Mouse (Mus musculus): ENCODE results near the gene Ltbp3. TPM values are rescaled to one million over a fixed set of nuclear protein-coding genes. Genes with fewer than 3 reads are reported as not detected.

Ltbp3 gene
- polyA plus RNA-seq, 1 experiment from 2014 or later = 4.8 TPM

- no peak overlapping the region for H3K4me2 ChIP-seq
- ATAC-seq (ENCODE audit: low FRiP score) = no peak
- 70% methylated on average over 7 of the region's 7 CpGs for WGBS
- no peak overlapping the region for H3K9ac ChIP-seq (ENCODE audit: low read length)
- no peaks in the 10 kb centered on the region for H3K9me3 ChIP-seq (ENCODE audit: control insufficient read depth, low read length)
- no peak for DNase-seq (ENCODE audit: low spot score, missing footprints)
- H3K36me3 ChIP-seq (ENCODE audit: control insufficient read depth, insufficient read depth, low read length) = no peaks in the 10 kb centered on the region
- H3K27me3 ChIP-seq (ENCODE audit: control insufficient read depth, insufficient read depth, low read length) = no peaks in the 10 kb centered on the region
- H3K4me3 ChIP-seq (ENCODE audit: low read depth, low read length) = no peak overlapping the region
- no peak overlapping the region for H3K27ac ChIP-seq (ENCODE audit: low read depth, low read length)
- no peaks in the 10 kb centered on the region for H3K4me1 ChIP-seq (ENCODE audit: control insufficient read depth, insufficient read depth, low read length)
Measured at GRCm38 (mm10) chr19:5780203-5780602, 39.5 kb downstream of the Ltbp3 start.

GRCm38 (mm10) chr19:5781532-5781931, 40.8 kb downstream of the Ltbp3 start:
- ATAC-seq (ENCODE audit: low FRiP score) = no peak
- H3K36me3 ChIP-seq (ENCODE audit: control insufficient read depth, insufficient read depth, low read length) = no peaks in the 10 kb centered on the region

GRCm38 (mm10) chr19:5782121-5782520, 41.4 kb downstream of the Ltbp3 start:
- Histone ChIP-seq H3K4me3 (ENCODE audit: low read depth, low read length) (no peak overlapping the region), H3K9ac (ENCODE audit: low read length) (no peak overlapping the region), H3K27me3 (ENCODE audit: control insufficient read depth, insufficient read depth, low read length) (no peaks in the 10 kb centered on the region), H3K9me3 (ENCODE audit: control insufficient read depth, low read length) (no peaks in the 10 kb centered on the region), H3K36me3 (ENCODE audit: control insufficient read depth, insufficient read depth, low read length) (no peaks in the 10 kb centered on the region), H3K27ac (ENCODE audit: low read depth, low read length) (no peak overlapping the region), H3K4me2 (no peak overlapping the region), H3K4me1 (ENCODE audit: control insufficient read depth, insufficient read depth, low read length) (no peaks in the 10 kb centered on the region)
- no peak for DNase-seq (ENCODE audit: low spot score, missing footprints)
- no peak for ATAC-seq (ENCODE audit: low FRiP score)
- WGBS = 90% methylated on average over 1 of the region's 1 CpGs

More at GRCm38 (mm10) chr19:5781532-5781931, 40.8 kb downstream of the Ltbp3 start:
- Histone ChIP-seq H3K27ac (ENCODE audit: low read depth, low read length) (no peak overlapping the region), H3K4me1 (ENCODE audit: control insufficient read depth, insufficient read depth, low read length) (no peaks in the 10 kb centered on the region), H3K9ac (ENCODE audit: low read length) (no peak overlapping the region), H3K4me2 (no peak overlapping the region), H3K9me3 (ENCODE audit: control insufficient read depth, low read length) (no peaks in the 10 kb centered on the region), H3K27me3 (ENCODE audit: control insufficient read depth, insufficient read depth, low read length) (no peaks in the 10 kb centered on the region), H3K4me3 (ENCODE audit: low read depth, low read length) (no peak overlapping the region)
- no peak for DNase-seq (ENCODE audit: low spot score, missing footprints)
- 90% methylated on average over 6 of the region's 6 CpGs for WGBS

- no peaks in the 10 kb centered on the region for H3K4me1 ChIP-seq (ENCODE audit: control insufficient read depth, insufficient read depth, low read length)
- H3K9me3 ChIP-seq (ENCODE audit: control insufficient read depth, low read length) = no peaks in the 10 kb centered on the region
- H3K27me3 ChIP-seq (ENCODE audit: control insufficient read depth, insufficient read depth, low read length) = no peaks in the 10 kb centered on the region
- H3K36me3 ChIP-seq (ENCODE audit: control insufficient read depth, insufficient read depth, low read length) = no peaks in the 10 kb centered on the region
- WGBS = 67% methylated on average over 10 of the region's 10 CpGs
- no peak overlapping the region for H3K4me3 ChIP-seq (ENCODE audit: low read depth, low read length)
- no peak overlapping the region for H3K4me2 ChIP-seq
- no peak overlapping the region for H3K27ac ChIP-seq (ENCODE audit: low read depth, low read length)
- no peak overlapping the region for H3K9ac ChIP-seq (ENCODE audit: low read length)
- DNase-seq (ENCODE audit: low spot score, missing footprints) (no peak), ATAC-seq (ENCODE audit: low FRiP score) (no peak)
Measured at GRCm38 (mm10) chr19:5784958-5785577, 44.4 kb downstream of the Ltbp3 start.

GRCm38 (mm10) chr19:5786441-5787114, 45.9 kb downstream of the Ltbp3 start:
- H3K4me1 ChIP-seq (ENCODE audit: control insufficient read depth, insufficient read depth, low read length) = no peaks in the 10 kb centered on the region
- H3K27ac ChIP-seq (ENCODE audit: low read depth, low read length) = no peak overlapping the region
- ATAC-seq (ENCODE audit: low FRiP score) = peak; percentile 77; the same call in 1 of the 2 replicates
- H3K4me2 ChIP-seq = no peak overlapping the region
- peak; percentile 99 for DNase-seq (ENCODE audit: low spot score, missing footprints)
- no peak overlapping the region for H3K9ac ChIP-seq (ENCODE audit: low read length)
- no peaks in the 10 kb centered on the region for H3K27me3 ChIP-seq (ENCODE audit: control insufficient read depth, insufficient read depth, low read length)
- no peaks in the 10 kb centered on the region for H3K9me3 ChIP-seq (ENCODE audit: control insufficient read depth, low read length)
- WGBS = 11% methylated on average over 12 of the region's 12 CpGs
- no peaks in the 10 kb centered on the region for H3K36me3 ChIP-seq (ENCODE audit: control insufficient read depth, insufficient read depth, low read length)
- no peak overlapping the region for H3K4me3 ChIP-seq (ENCODE audit: low read depth, low read length)

- ATAC-seq (ENCODE audit: low FRiP score) (peak; percentile 7; the same call in 1 of the 2 replicates), DNase-seq (ENCODE audit: low spot score, missing footprints) (peak; percentile 98)
- 18% methylated on average over 8 of the region's 8 CpGs for WGBS
- H3K27ac ChIP-seq (ENCODE audit: low read depth, low read length) = no peak overlapping the region
- H3K4me3 ChIP-seq (ENCODE audit: low read depth, low read length) = no peak overlapping the region
- H3K36me3 ChIP-seq (ENCODE audit: control insufficient read depth, insufficient read depth, low read length) = no peaks in the 10 kb centered on the region
- no peaks in the 10 kb centered on the region for H3K27me3 ChIP-seq (ENCODE audit: control insufficient read depth, insufficient read depth, low read length)
- no peaks in the 10 kb centered on the region for H3K4me1 ChIP-seq (ENCODE audit: control insufficient read depth, insufficient read depth, low read length)
- H3K9ac ChIP-seq (ENCODE audit: low read length) = no peak overlapping the region
- no peaks in the 10 kb centered on the region for H3K9me3 ChIP-seq (ENCODE audit: control insufficient read depth, low read length)
- no peak overlapping the region for H3K4me2 ChIP-seq
Measured at GRCm38 (mm10) chr19:5787128-5787635, 46.5 kb downstream of the Ltbp3 start.

GRCm38 (mm10) chr19:5787920-5788319, 47.2 kb downstream of the Ltbp3 start:
- Histone ChIP-seq H3K4me3 (ENCODE audit: low read depth, low read length) (no peak overlapping the region), H3K27ac (ENCODE audit: low read depth, low read length) (no peak overlapping the region), H3K9me3 (ENCODE audit: control insufficient read depth, low read length) (no peaks in the 10 kb centered on the region), H3K27me3 (ENCODE audit: control insufficient read depth, insufficient read depth, low read length) (no peaks in the 10 kb centered on the region), H3K36me3 (ENCODE audit: control insufficient read depth, insufficient read depth, low read length) (no peaks in the 10 kb centered on the region), H3K4me2 (no peak overlapping the region), H3K9ac (ENCODE audit: low read length) (no peak overlapping the region), H3K4me1 (ENCODE audit: control insufficient read depth, insufficient read depth, low read length) (no peaks in the 10 kb centered on the region)
- no peak for ATAC-seq (ENCODE audit: low FRiP score)
- no peak for DNase-seq (ENCODE audit: low spot score, missing footprints)
- WGBS = 86% methylated on average over 7 of the region's 7 CpGs

- DNase-seq (ENCODE audit: low spot score, missing footprints) = no peak
- Histone ChIP-seq H3K9me3 (ENCODE audit: control insufficient read depth, low read length) (no peaks in the 10 kb centered on the region), H3K4me1 (ENCODE audit: control insufficient read depth, insufficient read depth, low read length) (no peaks in the 10 kb centered on the region), H3K4me2 (no peak overlapping the region), H3K4me3 (ENCODE audit: low read depth, low read length) (no peak overlapping the region), H3K9ac (ENCODE audit: low read length) (no peak overlapping the region), H3K27me3 (ENCODE audit: control insufficient read depth, insufficient read depth, low read length) (no peaks in the 10 kb centered on the region), H3K27ac (ENCODE audit: low read depth, low read length) (no peak overlapping the region), H3K36me3 (ENCODE audit: control insufficient read depth, insufficient read depth, low read length) (no peaks in the 10 kb centered on the region)
- 77% methylated on average over 7 of the region's 7 CpGs for WGBS
- no peak for ATAC-seq (ENCODE audit: low FRiP score)
Measured at GRCm38 (mm10) chr19:5788620-5789019, 47.9 kb downstream of the Ltbp3 start.

- no peak overlapping the region for H3K9ac ChIP-seq (ENCODE audit: low read length)
- no peaks in the 10 kb centered on the region for H3K27me3 ChIP-seq (ENCODE audit: control insufficient read depth, insufficient read depth, low read length)
- DNase-seq (ENCODE audit: low spot score, missing footprints) = no peak
- no peaks in the 10 kb centered on the region for H3K4me1 ChIP-seq (ENCODE audit: control insufficient read depth, insufficient read depth, low read length)
- no peaks in the 10 kb centered on the region for H3K9me3 ChIP-seq (ENCODE audit: control insufficient read depth, low read length)
- 64% methylated on average over 5 of the region's 5 CpGs for WGBS
- ATAC-seq (ENCODE audit: low FRiP score) = no peak
- no peak overlapping the region for H3K4me2 ChIP-seq
- H3K4me3 ChIP-seq (ENCODE audit: low read depth, low read length) = no peak overlapping the region
- no peaks in the 10 kb centered on the region for H3K36me3 ChIP-seq (ENCODE audit: control insufficient read depth, insufficient read depth, low read length)
- H3K27ac ChIP-seq (ENCODE audit: low read depth, low read length) = no peak overlapping the region
Measured at GRCm38 (mm10) chr19:5789066-5789465, 48.4 kb downstream of the Ltbp3 start.
